13 mouse cellular contexts compared by ENCODE assay signal in genomic region chr12:3255966-3256365, GRCm38 (mm10).
"Had no signal": no experiment of that assay in that cellular context is flagged by ENCODE, and none has a peak within 500 bp of the region (broad histone marks: within the 10 kb centered on the region; RNA-seq: fewer than 3 reads in every experiment).

No protein-coding gene starts in this region.

- H3K4me1 ChIP-seq: kidney, embryonic 15.5 days; limb, embryonic 15.5 days; midbrain, embryonic 13.5 days had no signal

- H3K4me2 ChIP-seq: kidney, embryonic 15.5 days; limb, embryonic 15.5 days; midbrain, embryonic 13.5 days had no signal

- DNase-seq: kidney, adult 2 months; kidney, postnatal 14 days; layer of hippocampus, adult 9-11 months; layer of hippocampus, postnatal 36 days; lung, adult 2 months; lung, postnatal 36 days; right cerebral cortex, adult 18-20 months; thymus, postnatal 4 days had no signal

- H3K27me3 ChIP-seq: kidney, embryonic 15.5 days; limb, embryonic 15.5 days; midbrain, embryonic 13.5 days had no signal

- H3K27ac ChIP-seq: kidney, embryonic 15.5 days; limb, embryonic 15.5 days; midbrain, embryonic 13.5 days; stomach, postnatal 0 days had no signal

- H3K9me3 ChIP-seq: kidney, embryonic 15.5 days; limb, embryonic 15.5 days; midbrain, embryonic 13.5 days had no signal

- ATAC-seq: lung, postnatal 0 days; midbrain, embryonic 13.5 days had no signal

- H3K9ac ChIP-seq: kidney, embryonic 15.5 days; limb, embryonic 15.5 days; midbrain, embryonic 13.5 days had no signal

- H3K4me3 ChIP-seq: kidney, embryonic 15.5 days; limb, embryonic 15.5 days; midbrain, embryonic 13.5 days had no signal
